Mouse (Mus musculus): Measurements from ENCODE around the gene Gamt. TPM values are rescaled to one million over a fixed set of nuclear protein-coding genes. Genes with fewer than 3 reads are reported as not detected.

The Gamt gene
- polyA plus RNA-seq, 1 experiment from 2014 or later = 21.3 TPM

DNA sequence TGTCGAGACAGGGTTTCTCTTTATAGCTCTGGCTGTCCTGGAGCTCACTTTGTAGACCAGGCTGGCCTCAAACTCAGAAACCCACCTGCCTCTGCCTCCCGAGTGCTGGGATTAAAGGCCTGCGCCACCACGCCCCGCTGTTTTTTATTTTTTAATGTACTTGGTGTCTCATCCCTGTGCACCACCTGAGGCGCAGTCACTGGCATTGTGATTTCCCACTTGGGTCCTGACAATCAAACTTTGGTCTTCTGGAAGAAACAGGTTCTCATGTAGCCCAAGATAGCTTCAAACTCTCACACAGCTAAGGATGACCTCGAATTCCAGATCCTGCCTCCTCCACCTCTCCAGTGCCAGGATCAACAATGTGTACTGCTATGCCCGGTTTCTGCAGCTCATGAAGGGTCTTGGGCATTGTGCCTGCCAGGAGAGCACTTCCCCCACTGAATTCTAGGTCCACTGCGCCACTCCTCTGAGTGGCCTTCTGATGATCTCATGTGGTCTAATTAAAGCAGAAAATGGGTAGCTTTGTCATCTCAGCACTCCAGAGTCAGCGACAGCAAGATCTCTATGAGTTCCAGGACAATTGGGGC is 2.1 kb upstream of the Gamt start:
- Histone ChIP-seq H3K9me3 (no peaks in the 10 kb centered on the region), H3K27me3 (no peaks in the 10 kb centered on the region), H3K36me3 (peaks cover 6% of the 10 kb centered on the region; the same call in 1 of the 2 replicates), H3K9ac (replicated peaks) (no peak overlapping the region), H3K4me2 (replicated peaks) (no peak overlapping the region), H3K4me3 (no peak overlapping the region), H3K27ac (replicated peaks) (no peak overlapping the region), H3K4me1 (peaks cover 56% of the 10 kb centered on the region)
- ATAC-seq (replicated peaks) = no peak
- 94% methylated on average over 10 of the region's 10 CpGs for WGBS

DNA sequence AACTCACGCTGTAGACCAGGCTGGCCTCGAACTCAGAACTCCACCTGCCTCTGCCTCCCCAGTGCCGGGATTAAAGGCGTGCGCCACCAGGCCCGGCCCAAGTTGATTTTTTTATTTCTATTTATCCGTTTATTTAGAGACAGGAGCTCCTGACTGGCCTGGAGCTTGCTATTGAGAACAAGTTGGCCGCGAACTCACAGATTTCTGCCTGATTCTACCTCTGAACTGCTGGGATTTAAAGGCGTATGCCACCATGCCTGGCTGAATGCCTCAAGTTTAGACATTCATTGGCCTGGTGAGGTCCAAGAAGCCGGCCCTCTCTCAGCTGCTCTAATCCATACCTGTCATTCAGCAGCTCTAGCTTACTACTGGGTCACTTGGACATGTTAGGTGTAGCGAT is 1.4 kb upstream of the Gamt start:
- Histone ChIP-seq H3K4me2 (replicated peaks) (peak overlapping the region; percentile 83), H3K4me1 (peaks cover 49% of the 10 kb centered on the region), H3K27me3 (no peaks in the 10 kb centered on the region), H3K9me3 (no peaks in the 10 kb centered on the region), H3K9ac (replicated peaks) (no peak overlapping the region), H3K4me3 (no peak overlapping the region), H3K36me3 (peaks cover 6% of the 10 kb centered on the region; the same call in 1 of the 2 replicates), H3K27ac (replicated peaks) (peak overlapping the region; percentile 89; the same call in 1 of the 2 replicates)
- ATAC-seq (replicated peaks) = no peak
- 74% methylated on average over 12 of the region's 12 CpGs for WGBS

DNA sequence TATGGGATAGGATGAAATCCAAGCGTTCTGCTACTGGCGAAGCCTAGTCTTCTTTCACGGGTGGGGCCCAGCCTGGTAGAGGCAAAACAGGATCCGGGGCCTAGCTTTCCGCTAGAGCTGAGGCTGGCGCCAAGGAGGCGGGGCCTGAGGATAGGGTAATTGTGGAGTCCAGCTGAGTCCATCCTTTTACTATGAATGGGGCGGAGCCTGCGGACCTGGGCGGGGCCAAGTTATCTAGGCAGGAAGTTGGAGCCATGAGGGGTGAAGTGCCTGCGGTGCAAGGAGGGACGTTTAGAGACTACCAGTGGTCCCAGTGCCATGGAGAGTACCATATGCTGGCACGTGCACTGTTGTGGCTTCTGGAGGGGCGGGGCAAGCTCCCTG is 765 bp upstream of the Gamt start:
- peak overlapping the region; percentile 60 for H3K9ac ChIP-seq (replicated peaks)
- H3K4me2 ChIP-seq (replicated peaks) = peak overlapping the region; percentile 83
- no peaks in the 10 kb centered on the region for H3K27me3 ChIP-seq
- ATAC-seq (replicated peaks) = peak; percentile 31
- H3K36me3 ChIP-seq = peaks cover 11% of the 10 kb centered on the region; the same call in 1 of the 2 replicates
- H3K27ac ChIP-seq (replicated peaks) = peak overlapping the region; percentile 89
- H3K9me3 ChIP-seq = no peaks in the 10 kb centered on the region
- H3K4me1 ChIP-seq = peaks cover 43% of the 10 kb centered on the region
- peak overlapping the region; percentile 53 for H3K4me3 ChIP-seq
- WGBS = under 1% methylated on average over 14 of the region's 14 CpGs

DNA sequence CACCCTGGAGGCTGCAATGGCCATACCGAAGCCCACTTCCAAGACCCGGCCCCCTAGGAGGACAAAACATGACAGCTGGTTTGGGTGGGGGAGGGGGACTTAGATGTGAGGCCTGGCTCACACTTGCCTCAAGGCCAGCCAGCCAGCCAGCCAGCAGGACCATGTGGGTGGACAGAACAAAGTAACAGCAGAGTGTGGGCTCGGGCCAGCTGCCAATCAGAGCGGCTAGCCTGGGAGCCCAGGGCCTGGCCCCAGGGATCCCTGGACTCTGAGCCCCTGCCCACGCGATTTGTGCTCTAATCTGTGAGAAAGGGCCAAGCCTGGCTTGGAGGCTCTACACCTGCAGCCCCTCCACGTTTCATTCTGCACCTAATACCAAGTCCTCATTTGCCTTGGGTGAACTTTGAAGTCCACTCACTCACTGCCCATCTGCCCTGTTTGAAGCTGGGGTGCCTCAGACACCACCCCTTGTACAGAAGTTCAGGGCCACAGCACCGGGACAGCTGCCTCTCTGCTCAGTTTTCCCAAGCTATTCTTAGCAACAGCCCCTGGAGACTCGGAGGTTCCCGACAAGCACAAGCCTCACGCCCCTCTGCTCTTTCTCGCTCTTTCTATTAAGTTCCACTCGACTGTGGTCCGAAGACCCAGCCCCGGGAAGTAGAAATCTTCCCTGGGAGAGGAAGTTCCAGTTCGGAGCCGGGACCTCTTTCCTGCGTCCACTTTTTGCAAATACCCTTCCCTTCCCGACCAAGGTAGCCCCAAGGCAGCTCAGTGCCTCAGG is 761 bp downstream of the Gamt start:
- Histone ChIP-seq H3K36me3 (peaks cover 25% of the 10 kb centered on the region), H3K27me3 (no peaks in the 10 kb centered on the region), H3K4me3 (peak overlapping the region; percentile 53), H3K4me1 (peaks cover 31% of the 10 kb centered on the region), H3K9me3 (no peaks in the 10 kb centered on the region), H3K4me2 (replicated peaks) (peak overlapping the region; percentile 83), H3K27ac (replicated peaks) (peak overlapping the region; percentile 89), H3K9ac (replicated peaks) (peak overlapping the region; percentile 60)
- ATAC-seq (replicated peaks) = no peak
- 5% methylated on average over 19 of the region's 19 CpGs for WGBS

DNA sequence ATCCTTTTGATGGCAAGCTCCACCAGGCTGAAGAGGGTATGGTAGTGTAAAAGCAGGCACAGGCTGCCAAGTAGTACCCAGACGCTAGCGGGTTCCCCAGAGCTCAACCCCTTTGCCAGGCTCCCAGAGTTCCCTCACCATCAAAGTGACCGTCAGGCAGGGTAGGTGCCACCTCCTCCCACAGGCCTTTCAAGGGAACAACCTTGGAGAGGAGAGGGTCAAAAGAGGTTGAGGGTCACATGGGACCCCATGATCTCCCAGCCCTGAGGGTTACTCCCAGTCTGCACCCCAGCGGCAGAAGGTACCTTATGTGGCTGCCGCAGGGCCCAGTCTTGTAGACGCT is 1.4 kb downstream of the Gamt start:
- Histone ChIP-seq H3K4me2 (replicated peaks) (peak overlapping the region; percentile 83), H3K9ac (replicated peaks) (no peak overlapping the region), H3K27me3 (no peaks in the 10 kb centered on the region), H3K4me1 (peaks cover 31% of the 10 kb centered on the region), H3K36me3 (peaks cover 31% of the 10 kb centered on the region), H3K4me3 (peak overlapping the region; percentile 53; the same call in 1 of the 2 replicates), H3K27ac (replicated peaks) (no peak overlapping the region), H3K9me3 (no peaks in the 10 kb centered on the region)
- WGBS = 75% methylated on average over 6 of the region's 6 CpGs
- no peak for ATAC-seq (replicated peaks)

DNA sequence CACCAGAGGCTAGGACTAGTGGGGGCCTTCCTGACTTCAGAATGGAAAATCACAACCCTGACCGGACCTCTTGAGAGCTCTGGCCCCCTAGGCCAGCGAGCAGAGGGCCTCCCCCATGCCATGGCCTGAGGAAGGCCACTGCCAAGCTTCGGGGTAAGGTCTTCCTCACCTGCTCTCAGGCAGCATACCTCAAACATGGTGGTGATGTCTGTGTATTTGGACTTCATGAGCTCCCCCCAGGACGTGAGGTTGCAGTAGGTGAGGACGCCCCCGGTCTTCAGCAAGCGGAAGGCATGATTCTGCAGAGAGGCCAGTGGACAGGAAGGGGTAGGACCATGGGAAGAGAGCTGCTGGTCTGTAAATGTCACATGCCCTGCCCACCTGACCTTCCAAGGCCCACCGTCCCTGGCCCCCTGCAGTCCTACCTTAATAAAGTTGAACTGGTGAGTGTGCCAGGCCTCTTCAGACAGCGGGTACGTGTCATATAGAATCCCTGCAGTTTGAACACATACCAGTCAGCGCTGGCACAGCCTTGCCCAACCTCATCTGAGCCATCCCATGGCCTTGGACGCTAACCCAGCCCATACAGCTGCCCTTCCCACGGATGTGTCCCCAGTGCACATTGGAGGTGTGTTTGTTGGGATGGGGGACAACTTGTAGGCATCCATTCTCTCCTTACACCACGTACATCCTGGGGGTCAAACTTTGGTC is 1.9 kb downstream of the Gamt start:
- Histone ChIP-seq H3K4me3 (no peak overlapping the region), H3K36me3 (peaks cover 36% of the 10 kb centered on the region), H3K27ac (replicated peaks) (no peak overlapping the region), H3K9ac (replicated peaks) (no peak overlapping the region), H3K27me3 (no peaks in the 10 kb centered on the region), H3K4me2 (replicated peaks) (no peak overlapping the region), H3K4me1 (peaks cover 26% of the 10 kb centered on the region), H3K9me3 (no peaks in the 10 kb centered on the region)
- 91% methylated on average over 14 of the region's 14 CpGs for WGBS
- no peak for ATAC-seq (replicated peaks)

DNA sequence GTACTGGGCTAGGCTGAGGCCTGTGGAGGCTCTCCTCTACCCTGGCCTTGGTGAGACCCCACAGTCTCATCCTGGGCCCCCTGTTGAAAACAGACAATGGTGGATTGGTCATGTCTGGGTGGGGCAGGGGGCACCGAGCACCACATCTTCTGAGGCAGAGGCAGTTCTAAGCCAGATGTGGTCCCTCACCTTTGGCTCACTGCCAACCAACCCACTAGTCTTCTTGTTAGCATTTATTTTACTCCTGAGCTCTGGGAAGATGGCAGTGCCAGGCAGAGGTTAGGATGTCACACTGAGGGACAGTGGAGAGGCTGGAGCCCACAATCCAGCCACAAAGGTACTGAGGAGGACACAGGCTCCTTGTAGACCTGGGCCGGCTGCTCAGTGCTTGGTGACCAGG is 2.9 kb downstream of the Gamt start:
- Histone ChIP-seq H3K4me3 (no peak overlapping the region), H3K9ac (replicated peaks) (no peak overlapping the region), H3K4me1 (peaks cover 26% of the 10 kb centered on the region), H3K9me3 (no peaks in the 10 kb centered on the region), H3K36me3 (peaks cover 40% of the 10 kb centered on the region), H3K27ac (replicated peaks) (no peak overlapping the region), H3K4me2 (replicated peaks) (no peak overlapping the region), H3K27me3 (no peaks in the 10 kb centered on the region)
- no peak for ATAC-seq (replicated peaks)
- 84% methylated on average over 2 of the region's 2 CpGs for WGBS

DNA sequence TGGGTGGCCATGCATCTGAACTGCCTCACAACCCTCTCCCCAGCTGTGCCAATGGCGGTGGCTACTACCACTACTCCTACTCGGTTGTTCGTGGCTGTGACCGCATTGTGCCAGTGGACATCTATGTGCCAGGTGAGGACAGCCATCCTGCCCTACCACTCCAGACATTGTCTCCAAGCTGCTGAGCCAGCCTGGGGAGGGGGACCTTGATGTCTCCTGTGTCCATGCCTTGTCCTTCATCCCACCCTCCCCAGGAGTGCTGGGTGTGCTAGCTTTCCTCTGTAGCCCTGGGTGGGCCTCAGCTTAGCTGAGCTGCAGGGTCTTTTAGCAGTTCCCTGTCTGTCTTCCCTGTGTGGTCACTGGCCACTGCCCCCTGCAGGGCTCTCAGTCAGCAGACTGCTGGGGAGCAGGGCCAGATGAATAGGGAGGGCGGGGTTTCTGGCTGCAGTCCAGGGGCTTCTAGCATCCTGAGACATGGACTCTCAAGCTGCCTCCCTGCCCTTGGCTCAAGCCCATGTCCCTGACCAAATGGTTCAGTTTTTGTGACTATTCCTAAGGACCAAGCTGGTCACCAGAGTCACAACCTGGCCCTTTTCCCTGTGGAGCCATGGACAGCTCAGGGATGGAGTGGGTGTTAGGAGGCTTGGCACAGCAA is 4.8 kb downstream of the Gamt start:
- H3K4me2 ChIP-seq (replicated peaks) = no peak overlapping the region
- ATAC-seq (replicated peaks) = no peak
- H3K36me3 ChIP-seq = peaks cover 40% of the 10 kb centered on the region
- H3K27me3 ChIP-seq = no peaks in the 10 kb centered on the region
- H3K9ac ChIP-seq (replicated peaks) = no peak overlapping the region
- no peak overlapping the region for H3K27ac ChIP-seq (replicated peaks)
- peaks cover 20% of the 10 kb centered on the region for H3K4me1 ChIP-seq
- 88% methylated on average over 5 of the region's 5 CpGs for WGBS
- no peak overlapping the region for H3K4me3 ChIP-seq
- H3K9me3 ChIP-seq = no peaks in the 10 kb centered on the region

DNA sequence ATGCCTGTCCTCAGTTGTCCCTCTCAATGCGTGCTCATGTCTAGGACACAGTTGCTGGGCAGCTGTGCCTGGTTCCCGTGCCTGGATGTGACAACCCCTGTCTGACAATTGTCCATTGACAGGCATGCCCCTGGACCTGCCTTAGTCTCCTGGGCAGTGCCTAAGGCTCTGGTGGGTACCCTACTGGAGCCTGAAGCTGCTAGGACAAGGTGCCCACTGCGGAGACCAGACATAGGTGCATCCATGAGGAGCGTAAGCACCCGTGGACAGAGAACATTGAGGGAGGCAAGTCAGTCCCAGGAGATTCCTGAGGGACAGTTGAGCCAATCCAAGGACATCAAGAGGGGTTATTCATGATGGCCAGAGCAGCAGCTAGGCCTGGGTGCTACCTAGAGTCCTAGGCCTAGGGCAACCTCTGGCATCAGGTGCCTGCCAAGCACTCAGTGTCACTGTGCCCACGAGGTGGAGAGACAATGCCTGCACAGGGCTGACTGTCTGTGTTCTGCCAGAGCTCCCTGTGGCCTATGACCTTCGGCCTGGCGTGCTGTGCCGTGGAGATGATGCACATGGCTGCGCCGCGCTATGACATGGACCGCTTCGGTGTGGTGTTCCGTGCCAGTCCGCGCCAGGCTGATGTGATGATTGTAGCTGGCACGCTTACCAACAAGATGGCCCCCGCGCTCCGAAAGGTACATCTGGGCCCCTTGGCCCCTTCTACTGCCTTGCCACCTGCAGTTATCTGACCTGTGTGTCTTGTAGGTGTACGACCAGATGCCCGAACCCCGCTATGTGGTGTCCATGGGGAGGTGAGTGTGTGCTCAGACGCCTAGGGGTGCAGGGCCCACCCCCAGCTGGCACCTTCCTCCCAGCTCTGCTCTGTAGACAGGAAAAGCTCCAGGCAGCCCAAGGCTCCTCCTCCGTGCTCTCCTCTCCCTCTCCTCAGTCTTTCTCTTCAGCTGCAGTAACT is 6.2 kb downstream of the Gamt start:
- H3K9ac ChIP-seq (replicated peaks) = no peak overlapping the region
- H3K27ac ChIP-seq (replicated peaks) = no peak overlapping the region
- 95% methylated on average over 26 of the region's 26 CpGs for WGBS
- H3K4me2 ChIP-seq (replicated peaks) = no peak overlapping the region
- no peak for ATAC-seq (replicated peaks)
- no peaks in the 10 kb centered on the region for H3K27me3 ChIP-seq
- H3K4me3 ChIP-seq = no peak overlapping the region
- H3K9me3 ChIP-seq = no peaks in the 10 kb centered on the region
- H3K4me1 ChIP-seq = peaks cover 20% of the 10 kb centered on the region
- peaks cover 40% of the 10 kb centered on the region for H3K36me3 ChIP-seq

DNA sequence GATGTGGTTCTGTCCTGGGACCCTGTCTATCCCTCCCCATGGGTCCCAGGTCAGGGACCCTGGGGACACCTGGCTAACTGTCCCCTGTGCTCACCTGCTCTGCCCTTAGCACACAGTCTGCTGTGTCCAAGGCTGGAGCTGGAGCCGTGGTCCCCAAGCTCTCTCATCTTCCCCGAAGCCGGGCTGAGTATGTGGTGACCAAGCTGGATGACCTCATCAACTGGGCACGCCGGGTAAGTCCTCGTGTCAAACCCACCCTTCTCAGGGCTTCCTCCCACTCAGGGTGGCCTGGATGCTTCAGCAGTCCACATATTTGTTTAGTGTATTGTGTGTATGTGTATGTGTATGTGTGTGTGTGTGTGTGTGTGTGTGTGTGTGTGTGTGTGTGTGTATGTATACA is 7.3 kb downstream of the Gamt start:
- Histone ChIP-seq H3K4me3 (no peak overlapping the region), H3K4me2 (replicated peaks) (no peak overlapping the region), H3K27me3 (no peaks in the 10 kb centered on the region), H3K9ac (replicated peaks) (no peak overlapping the region), H3K9me3 (no peaks in the 10 kb centered on the region), H3K27ac (replicated peaks) (no peak overlapping the region), H3K36me3 (peaks cover 40% of the 10 kb centered on the region), H3K4me1 (peaks cover 17% of the 10 kb centered on the region)
- WGBS = 94% methylated on average over 6 of the region's 6 CpGs
- ATAC-seq (replicated peaks) = no peak

DNA sequence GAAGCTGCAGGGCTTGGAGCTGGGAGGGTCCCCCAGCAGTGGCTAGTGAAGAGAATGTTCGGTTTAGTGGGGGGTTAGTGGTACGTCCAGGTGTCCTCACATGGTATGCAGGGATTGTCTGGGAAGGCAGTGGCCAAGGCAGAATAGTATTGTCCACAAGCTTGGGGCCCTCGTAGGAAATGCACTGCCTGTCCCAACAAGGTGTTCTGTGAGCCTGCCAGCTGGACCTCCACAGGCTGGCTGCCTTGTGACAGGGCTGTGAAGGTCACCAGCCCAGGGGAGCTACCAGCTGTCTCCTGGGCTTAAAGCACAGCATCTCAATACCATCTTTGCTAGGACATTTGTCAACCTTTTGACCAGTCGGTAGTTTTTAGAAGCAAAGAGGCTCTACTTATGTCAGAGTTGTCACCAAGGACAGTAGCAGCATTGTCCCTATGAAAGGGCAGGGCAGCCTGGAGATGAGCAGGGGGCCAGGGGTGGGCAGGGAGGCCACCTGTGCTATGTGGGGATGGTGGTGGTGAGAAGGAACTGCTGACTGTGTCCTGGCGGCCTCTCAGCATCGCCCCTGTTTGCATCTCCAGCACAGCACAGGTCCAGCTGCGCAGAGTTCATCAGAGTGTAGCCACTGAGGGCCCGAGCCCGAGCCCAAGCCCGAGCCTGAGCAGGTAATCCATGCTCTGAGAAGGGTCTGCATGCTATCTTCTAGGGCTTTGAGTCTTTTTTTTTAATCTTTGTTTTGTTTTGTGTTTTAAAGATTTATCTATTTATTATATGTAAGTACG is 8.1 kb downstream of the Gamt start:
- Histone ChIP-seq H3K4me1 (peaks cover 21% of the 10 kb centered on the region), H3K4me3 (no peak overlapping the region), H3K27ac (replicated peaks) (no peak overlapping the region), H3K9me3 (no peaks in the 10 kb centered on the region), H3K36me3 (peaks cover 34% of the 10 kb centered on the region), H3K27me3 (no peaks in the 10 kb centered on the region), H3K9ac (replicated peaks) (no peak overlapping the region), H3K4me2 (replicated peaks) (no peak overlapping the region)
- ATAC-seq (replicated peaks) = no peak
- 92% methylated on average over 11 of the region's 11 CpGs for WGBS

Data from forebrain, embryonic 15.5 days (tissue).